9 mouse cellular contexts compared by ENCODE assay signal in the genomic region with DNA sequence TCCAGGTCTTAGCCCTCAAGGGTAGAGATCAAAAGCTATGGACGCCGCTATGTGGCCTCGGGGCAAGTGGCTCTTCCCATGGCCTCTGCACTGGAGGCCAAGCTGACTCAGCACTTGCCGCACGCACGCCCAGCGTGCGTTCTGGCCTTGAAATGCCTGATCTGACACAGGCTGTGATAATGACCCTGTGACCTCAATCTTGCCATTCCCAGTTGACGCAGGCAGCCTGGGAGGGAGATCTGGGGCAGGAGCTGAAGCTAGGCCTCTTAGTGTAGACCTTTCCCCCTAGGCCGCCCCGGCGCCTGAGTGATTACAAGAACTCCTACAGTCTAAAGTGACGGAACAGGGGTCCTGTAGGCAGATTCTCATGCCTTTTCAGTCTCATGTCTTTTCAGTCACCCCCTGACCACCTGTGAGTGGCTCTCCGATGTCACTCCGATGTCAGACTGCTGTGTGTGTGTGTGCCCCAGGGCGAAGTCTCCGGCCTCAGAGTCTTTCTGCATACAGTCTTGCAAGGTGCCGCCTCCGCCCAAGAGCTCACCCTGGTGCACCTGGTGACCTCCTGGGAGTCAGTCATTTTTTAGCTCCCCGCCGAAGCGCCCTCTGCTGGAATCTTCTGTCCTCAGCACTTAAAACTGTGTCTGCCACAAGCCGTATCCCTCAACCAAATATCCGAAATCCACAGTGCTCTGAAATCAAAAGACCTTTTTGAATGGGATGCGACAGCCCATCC. TPM values are rescaled to one million over a fixed set of nuclear protein-coding genes. Genes with fewer than 3 reads are reported as not detected.
DNase-seq lines count a peak whose midpoint lies in the region; ATAC-seq and TF ChIP-seq lines count a peak whose summit lies in the region.
"Had no signal": no experiment of that assay in that cellular context is flagged by ENCODE, and none has a peak within 500 bp of the region (broad histone marks: within the 10 kb centered on the region; RNA-seq: fewer than 3 reads in every experiment).

No protein-coding gene starts in this region.

- TF ChIP-seq CTCF in ES-Bruce4 (IDR thresholded peaks at IDR 0.05; ENCODE audit: low read depth, low read length), result peak; percentile 71

- no peaks in the 10 kb centered on the region for H3K9me3 ChIP-seq in heart, embryonic 11.5 days (replicated peaks; ENCODE audit: control insufficient read depth, low read length)
- no peaks in the 10 kb centered on the region for H3K9me3 ChIP-seq in ES-Bruce4 (replicated peaks; ENCODE audit: control insufficient read depth, insufficient read depth, low read length, poor library complexity, severe bottlenecking)
- H3K9me3 ChIP-seq: limb, embryonic 13.5 days had no signal

- peaks cover 10% of the 10 kb centered on the region for H3K4me1 ChIP-seq in heart, embryonic 11.5 days (ENCODE audit: control insufficient read depth, insufficient read depth, low read length)
- peaks cover 14% of the 10 kb centered on the region for H3K4me1 ChIP-seq in ES-Bruce4 (ENCODE audit: control insufficient read depth, insufficient read depth, low read length)

- 27% methylated on average over 25 of the region's 25 CpGs for WGBS in heart, embryonic 11.5 days (ENCODE audit: insufficient replicate concordance)
- 52% methylated on average over 25 of the region's 25 CpGs for WGBS in large intestine, adult 2 months

- H3K27me3 ChIP-seq in heart, embryonic 11.5 days (ENCODE audit: control insufficient read depth, insufficient read depth, low read length), result no peaks in the 10 kb centered on the region
- H3K27me3 ChIP-seq in ES-Bruce4 (ENCODE audit: control insufficient read depth, insufficient read depth, low read length, poor library complexity, severe bottlenecking), result no peaks in the 10 kb centered on the region

- intact Hi-C loops in heart, postnatal 36 days (cut with DNase I), result no loop called here

- no peak for ATAC-seq in heart, embryonic 11.5 days (replicated peaks; ENCODE audit: insufficient number of reproducible peaks, low FRiP score, low TSS enrichment)

- H3K9ac ChIP-seq in heart, embryonic 11.5 days (ENCODE audit: low read depth, low read length), result no peak overlapping the region
- H3K9ac ChIP-seq in ES-Bruce4 (ENCODE audit: low read depth, poor library complexity, severe bottlenecking), result no peak overlapping the region
- H3K9ac ChIP-seq: limb, embryonic 13.5 days had no signal

- no peak overlapping the region for H3K27ac ChIP-seq in heart, embryonic 11.5 days (ENCODE audit: low read depth, low read length)
- peak overlapping the region; percentile 73 for H3K27ac ChIP-seq in ES-Bruce4 (ENCODE audit: insufficient read depth, low read length)
- H3K27ac ChIP-seq: limb, embryonic 13.5 days had no signal

- H3K36me3 ChIP-seq in heart, embryonic 11.5 days (ENCODE audit: control insufficient read depth, insufficient read depth, low read length), result no peaks in the 10 kb centered on the region
- H3K36me3 ChIP-seq in ES-Bruce4 (ENCODE audit: control insufficient read depth, insufficient read depth, low read length, poor library complexity, severe bottlenecking), result no peaks in the 10 kb centered on the region
- H3K36me3 ChIP-seq: limb, embryonic 13.5 days had no signal

- H3K4me3 ChIP-seq in heart, embryonic 11.5 days (ENCODE audit: low read depth, low read length), result no peak overlapping the region
- peak overlapping the region; percentile 17 for H3K4me3 ChIP-seq in ES-Bruce4 (ENCODE audit: low read depth, low read length)
- H3K4me3 ChIP-seq: limb, embryonic 13.5 days had no signal

- H3K4me2 ChIP-seq in heart, embryonic 11.5 days, result peak overlapping the region; percentile 7
- H3K4me2 ChIP-seq: limb, embryonic 13.5 days had no signal

- TF ChIP-seq EP300 in ES-Bruce4 (IDR thresholded peaks at IDR 0.05; ENCODE audit: insufficient read depth, low read depth, low read length), result peak; percentile 88

- no peak for TF ChIP-seq POLR2A in ES-Bruce4 (IDR thresholded peaks at IDR 0.05; ENCODE audit: insufficient read depth, low read length)

- DNase-seq in heart, postnatal 36 days, result no peak
- peak; percentile 77 for DNase-seq in adrenal gland, postnatal 25 days
- peak; percentile 33 for DNase-seq in large intestine, adult 2 months (ENCODE audit: low read depth, low spot score)
- DNase-seq in spleen, postnatal 4 days (ENCODE audit: low spot score in 2 of 2), result peak; percentile 32 to 79
- no peak for DNase-seq in frontal cortex, postnatal 36 days (ENCODE audit: low spot score in 2 of 2)
- no peak for DNase-seq in frontal cortex, postnatal 14 days (ENCODE audit: low spot score in 2 of 2)

RNA-seq across cellular contexts. Expression of gene Meox1, which starts 34.0 kb away (rescaled TPM):
- 13.2 and 14.5 TPM in 2 replicates for polyA plus RNA-seq in heart, embryonic 11.5 days (2014; fragmentation: Nextera tagmentation; extraction: Ambion mirVana)
- 1 to 10 TPM; 6.9 to 8.0 TPM for total RNA-seq in heart, postnatal 36 days (2021)
- 0.70 TPM in 1 of 2 replicates, not detected in the other for polyA plus RNA-seq in ES-Bruce4 (2011; ENCODE audit: insufficient read depth, insufficient read length, low read depth, missing spikeins)
- 4.5 and 5.0 TPM in 2 replicates for total RNA-seq in adrenal gland, postnatal 25 days (2021)
- 1.6 and 1.8 TPM in 2 replicates for polyA plus RNA-seq in large intestine, adult 2 months (2012; rRNA removed)

RNA-seq across cellular contexts. Expression of gene Sost, which starts 38.6 kb away (rescaled TPM):
- polyA plus RNA-seq in heart, embryonic 11.5 days (2014; fragmentation: Nextera tagmentation; extraction: Ambion mirVana), result 0.10 and 0.43 TPM in 2 replicates
- total RNA-seq in heart, postnatal 36 days (2021), result 1 to 10 TPM; 2.1 to 2.7 TPM
- polyA plus RNA-seq in ES-Bruce4 (2011; ENCODE audit: insufficient read depth, insufficient read length, low read depth, missing spikeins), result not detected in 2 replicates
- total RNA-seq in adrenal gland, postnatal 25 days (2021), result not detected in 2 replicates
- not detected in 2 replicates for polyA plus RNA-seq in large intestine, adult 2 months (2012; rRNA removed)

RNA-seq across cellular contexts. Expression of gene Cfap97d1, which starts 55.9 kb away (rescaled TPM):
- polyA plus RNA-seq in heart, embryonic 11.5 days (2014; fragmentation: Nextera tagmentation; extraction: Ambion mirVana), result not detected in 2 replicates
- not detected for total RNA-seq in heart, postnatal 36 days (2021)
- not detected in 2 replicates for polyA plus RNA-seq in ES-Bruce4 (2011; ENCODE audit: insufficient read depth, insufficient read length, low read depth, missing spikeins)
- total RNA-seq in adrenal gland, postnatal 25 days (2021), result not detected in 2 replicates
- not detected in 2 replicates for polyA plus RNA-seq in large intestine, adult 2 months (2012; rRNA removed)
- polyA plus RNA-seq: limb, embryonic 13.5 days had no signal

RNA-seq across cellular contexts. Expression of gene Dusp3, which starts 58.6 kb away (rescaled TPM):
- polyA plus RNA-seq in heart, embryonic 11.5 days (2014; fragmentation: Nextera tagmentation; extraction: Ambion mirVana), result 49.2 and 49.4 TPM in 2 replicates
- 100 to 1,000 TPM; 113 to 123 TPM for total RNA-seq in heart, postnatal 36 days (2021)
- polyA plus RNA-seq in ES-Bruce4 (2011; ENCODE audit: insufficient read depth, insufficient read length, low read depth, missing spikeins), result 11.9 and 13.3 TPM in 2 replicates
- total RNA-seq in adrenal gland, postnatal 25 days (2021), result 77.9 and 78.9 TPM in 2 replicates
- polyA plus RNA-seq in large intestine, adult 2 months (2012; rRNA removed), result 19.2 and 32.9 TPM in 2 replicates

Comparison
In these comparisons a context has a peak if more than half of its experiments do, and no peak if none do; other contexts are left out.
1. DNase-seq: peak in adrenal gland, postnatal 25 days (single experiment), large intestine, adult 2 months (single experiment) and spleen, postnatal 4 days (2 of 2); none in heart, postnatal 36 days (0 of 2), frontal cortex, postnatal 36 days (0 of 2) and frontal cortex, postnatal 14 days (0 of 2).